Mouse (Mus musculus) CH12.LX (cell line): ENCODE data around the gene Defa20.
"Not testable (repeated sequence)": the region's sequence is repeated elsewhere in the genome, so short reads cannot be mapped to it uniquely, and the experiment has no call there.

ENCODE experiments used
- MAX ChIP-seq: IDR thresholded peaks from 2 replicates; pipeline ENCODE4 v1.6.1; 2011; ENCODE audit warnings: low read length, improper control_type of control experiment
- POLR2AphosphoS2 ChIP-seq: IDR thresholded peaks from 2 replicates; pipeline ENCODE4 v1.6.1; 2011; ENCODE audit warnings: low read depth, low read length, improper control_type of control experiment

DNA sequence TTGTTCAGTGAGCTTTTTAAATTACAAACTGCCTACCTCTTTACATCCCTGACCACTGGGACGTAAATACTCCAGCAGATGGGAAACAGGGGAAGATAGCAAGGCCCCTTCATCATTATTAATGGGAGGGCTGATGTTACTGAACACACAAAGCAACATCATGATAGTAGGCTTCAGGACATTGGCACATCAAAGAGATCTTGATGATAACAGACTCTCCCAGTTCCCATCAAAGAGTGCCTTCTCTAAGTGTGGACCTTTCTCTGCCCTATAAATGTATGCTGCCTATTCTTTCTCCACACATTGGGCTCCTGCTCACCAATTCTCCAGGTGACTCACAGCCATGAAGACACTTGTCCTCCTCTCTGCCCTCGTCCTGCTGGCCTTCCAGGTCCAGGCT is 19.7 kb downstream of the Defa20 start, which contains the start of gene Defa32:
- TF ChIP-seq POLR2AphosphoS2, MAX: not testable (repeated sequence)
